Mouse (Mus musculus): ENCODE measurements around the gene Myo16. TPM values are rescaled to one million over a fixed set of nuclear protein-coding genes. Genes with fewer than 3 reads are reported as not detected.

Gene Myo16
- total and polyA plus RNA-seq, 3 experiments = 1.4 to 3.8 TPM; not detected in 1

GRCm38 (mm10) chr8:10546519-10546918, 392.8 kb downstream of the Myo16 start:
- TF ChIP-seq EP300 (IDR thresholded peaks at IDR 0.05; ENCODE audit: insufficient read depth, low read depth, low read length) = no peak
- TF ChIP-seq CTCF (IDR thresholded peaks at IDR 0.05) = no peak
- TF ChIP-seq POLR2A (IDR thresholded peaks at IDR 0.05; ENCODE audit: insufficient read depth, low read depth, low read length) = no peak
- WGBS = 83% methylated on average over 8 of the region's 8 CpGs
- no peaks in the 10 kb centered on the region for H3K36me3 ChIP-seq (ENCODE audit: control insufficient read depth, insufficient read depth, low read length)
- H3K9ac ChIP-seq (ENCODE audit: low read depth, low read length) = no peak overlapping the region
- H3K4me3 ChIP-seq = no peak overlapping the region
- no peaks in the 10 kb centered on the region for H3K79me2 ChIP-seq (replicated peaks; ENCODE audit: control insufficient read depth, insufficient read depth, low read length)
- H3K27ac ChIP-seq = no peak overlapping the region
- DNase-seq = no peak
- no peaks in the 10 kb centered on the region for H3K27me3 ChIP-seq (ENCODE audit: control insufficient read depth, insufficient read depth, low read length)
- intact Hi-C loops (cut with DNase I) = no loop called here
- no peaks in the 10 kb centered on the region for H3K4me1 ChIP-seq (ENCODE audit: control insufficient read depth, insufficient read depth, low read length)

- no peak overlapping the region for H3K9ac ChIP-seq (ENCODE audit: low read depth, low read length)
- no peaks in the 10 kb centered on the region for H3K4me1 ChIP-seq (ENCODE audit: control insufficient read depth, insufficient read depth, low read length)
- H3K27me3 ChIP-seq (ENCODE audit: control insufficient read depth, insufficient read depth, low read length) = no peaks in the 10 kb centered on the region
- no peak for DNase-seq
- H3K4me3 ChIP-seq = no peak overlapping the region
- intact Hi-C loops (cut with DNase I) = no loop called here
- 51% methylated on average over 9 of the region's 9 CpGs for WGBS
- H3K36me3 ChIP-seq (ENCODE audit: control insufficient read depth, insufficient read depth, low read length) = no peaks in the 10 kb centered on the region
- TF ChIP-seq CTCF (IDR thresholded peaks at IDR 0.05) = no peak
- TF ChIP-seq POLR2A (IDR thresholded peaks at IDR 0.05; ENCODE audit: insufficient read depth, low read depth, low read length) = no peak
- TF ChIP-seq EP300 (IDR thresholded peaks at IDR 0.05; ENCODE audit: insufficient read depth, low read depth, low read length) = no peak
- H3K27ac ChIP-seq = no peak overlapping the region
- H3K79me2 ChIP-seq (replicated peaks; ENCODE audit: control insufficient read depth, insufficient read depth, low read length) = no peaks in the 10 kb centered on the region
Observed at GRCm38 (mm10) chr8:10548003-10548584, 394.4 kb downstream of the Myo16 start.

- H3K4me1 ChIP-seq (ENCODE audit: control insufficient read depth, insufficient read depth, low read length) = no peaks in the 10 kb centered on the region
- no peaks in the 10 kb centered on the region for H3K36me3 ChIP-seq (ENCODE audit: control insufficient read depth, insufficient read depth, low read length)
- intact Hi-C loops (cut with DNase I) = no loop called here
- no peak overlapping the region for H3K9ac ChIP-seq (ENCODE audit: low read depth, low read length)
- H3K27ac ChIP-seq = no peak overlapping the region
- H3K27me3 ChIP-seq (ENCODE audit: control insufficient read depth, insufficient read depth, low read length) = no peaks in the 10 kb centered on the region
- 94% methylated on average over 3 of the region's 3 CpGs for WGBS
- TF ChIP-seq EP300 (IDR thresholded peaks at IDR 0.05; ENCODE audit: insufficient read depth, low read depth, low read length) (no peak), CTCF (IDR thresholded peaks at IDR 0.05) (no peak), POLR2A (IDR thresholded peaks at IDR 0.05; ENCODE audit: insufficient read depth, low read depth, low read length) (no peak)
- H3K79me2 ChIP-seq (replicated peaks; ENCODE audit: control insufficient read depth, insufficient read depth, low read length) = no peaks in the 10 kb centered on the region
- no peak for DNase-seq
- no peak overlapping the region for H3K4me3 ChIP-seq
Observed at GRCm38 (mm10) chr8:10549434-10549833, 395.7 kb downstream of the Myo16 start.

GRCm38 (mm10) chr8:10557961-10558360, 404.2 kb downstream of the Myo16 start:
- no peak overlapping the region for H3K4me3 ChIP-seq
- no peaks in the 10 kb centered on the region for H3K4me1 ChIP-seq (ENCODE audit: control insufficient read depth, insufficient read depth, low read length)
- H3K27ac ChIP-seq = no peak overlapping the region
- no peaks in the 10 kb centered on the region for H3K79me2 ChIP-seq (replicated peaks; ENCODE audit: control insufficient read depth, insufficient read depth, low read length)
- no peak for DNase-seq
- no peaks in the 10 kb centered on the region for H3K36me3 ChIP-seq (ENCODE audit: control insufficient read depth, insufficient read depth, low read length)
- TF ChIP-seq CTCF (IDR thresholded peaks at IDR 0.05) (no peak), EP300 (IDR thresholded peaks at IDR 0.05; ENCODE audit: insufficient read depth, low read depth, low read length) (no peak), POLR2A (IDR thresholded peaks at IDR 0.05; ENCODE audit: insufficient read depth, low read depth, low read length) (no peak)
- no peak overlapping the region for H3K9ac ChIP-seq (ENCODE audit: low read depth, low read length)
- 78% methylated on average over 7 of the region's 7 CpGs for WGBS
- intact Hi-C loops (cut with DNase I) = no loop called here
- H3K27me3 ChIP-seq (ENCODE audit: control insufficient read depth, insufficient read depth, low read length) = no peaks in the 10 kb centered on the region

GRCm38 (mm10) chr8:10559479-10559878, 405.8 kb downstream of the Myo16 start:
- intact Hi-C loops (cut with DNase I) = no loop called here
- Histone ChIP-seq H3K9ac (ENCODE audit: low read depth, low read length) (no peak overlapping the region), H3K36me3 (ENCODE audit: control insufficient read depth, insufficient read depth, low read length) (no peaks in the 10 kb centered on the region), H3K27me3 (ENCODE audit: control insufficient read depth, insufficient read depth, low read length) (no peaks in the 10 kb centered on the region), H3K4me1 (ENCODE audit: control insufficient read depth, insufficient read depth, low read length) (no peaks in the 10 kb centered on the region), H3K79me2 (replicated peaks; ENCODE audit: control insufficient read depth, insufficient read depth, low read length) (no peaks in the 10 kb centered on the region), H3K27ac (no peak overlapping the region), H3K4me3 (no peak overlapping the region)
- no peak for TF ChIP-seq POLR2A (IDR thresholded peaks at IDR 0.05; ENCODE audit: insufficient read depth, low read depth, low read length)
- no peak for TF ChIP-seq EP300 (IDR thresholded peaks at IDR 0.05; ENCODE audit: insufficient read depth, low read depth, low read length)
- TF ChIP-seq CTCF (IDR thresholded peaks at IDR 0.05) = no peak
- 69% methylated on average over 6 of the region's 6 CpGs for WGBS
- no peak for DNase-seq

GRCm38 (mm10) chr8:10561616-10562015, 407.9 kb downstream of the Myo16 start:
- Histone ChIP-seq H3K27ac (no peak overlapping the region), H3K9ac (ENCODE audit: low read depth, low read length) (no peak overlapping the region), H3K27me3 (ENCODE audit: control insufficient read depth, insufficient read depth, low read length) (no peaks in the 10 kb centered on the region), H3K4me3 (no peak overlapping the region), H3K4me1 (ENCODE audit: control insufficient read depth, insufficient read depth, low read length) (0 out of 2 replicates have a peak, but pooled peaks cover 1% of the 10 kb centered on the region), H3K79me2 (replicated peaks; ENCODE audit: control insufficient read depth, insufficient read depth, low read length) (no peaks in the 10 kb centered on the region), H3K36me3 (ENCODE audit: control insufficient read depth, insufficient read depth, low read length) (no peaks in the 10 kb centered on the region)
- 78% methylated on average over 5 of the region's 5 CpGs for WGBS
- intact Hi-C loops (cut with DNase I) = no loop called here
- no peak for DNase-seq
- no peak for TF ChIP-seq CTCF (IDR thresholded peaks at IDR 0.05)
- TF ChIP-seq POLR2A (IDR thresholded peaks at IDR 0.05; ENCODE audit: insufficient read depth, low read depth, low read length) = no peak
- TF ChIP-seq EP300 (IDR thresholded peaks at IDR 0.05; ENCODE audit: insufficient read depth, low read depth, low read length) = no peak

All from heart, adult 2 months (tissue).